Comparison of ENCODE assay signal across 18 mouse cellular contexts in genomic region chr11:103076010-103076409, GRCm38 (mm10). TPM values are rescaled to one million over a fixed set of nuclear protein-coding genes. Genes with fewer than 3 reads are reported as not detected.
DNase-seq lines count a peak whose midpoint lies in the region; ATAC-seq lines count a peak whose summit lies in the region.
"Had no signal": no experiment of that assay in that cellular context is flagged by ENCODE, and none has a peak within 500 bp of the region (broad histone marks: within the 10 kb centered on the region; RNA-seq: fewer than 3 reads in every experiment).

No protein-coding gene starts in this region.

- H3K4me1 ChIP-seq in heart, embryonic 10.5 days: peaks cover 35% of the 10 kb centered on the region
- peaks cover 25% of the 10 kb centered on the region for H3K4me1 ChIP-seq in midbrain, embryonic 10.5 days
- H3K4me1 ChIP-seq in kidney, embryonic 16.5 days (ENCODE audit: insufficient read depth, low read length): peaks cover 11% of the 10 kb centered on the region

- WGBS in heart, embryonic 10.5 days: 78% methylated on average over 7 of the region's 7 CpGs
- WGBS in midbrain, embryonic 10.5 days: 95% methylated on average over 7 of the region's 7 CpGs
- 90% methylated on average over 7 of the region's 7 CpGs for WGBS in kidney, embryonic 16.5 days

- ATAC-seq in megakaryocyte, adult 5-6 weeks (ENCODE audit: poor library complexity, severe bottlenecking): peak; percentile 49; the same call in 1 of the 2 replicates
- ATAC-seq in kidney, embryonic 16.5 days (ENCODE audit: low FRiP score, low TSS enrichment): no peak
- ATAC-seq: forebrain, embryonic 13.5 days had no signal

- peak; percentile 97 for DNase-seq in heart, adult 11 months
- no peak for DNase-seq in heart, embryonic 10.5 days (ENCODE audit: low spot score)
- DNase-seq in right cerebral cortex, postnatal 14 days: peak; percentile 14
- no peak for DNase-seq in right cerebral cortex, postnatal 10 days (ENCODE audit: low spot score in 2 of 2)
- peak; percentile 69 to 79 for DNase-seq in cerebellum, postnatal 14 days
- DNase-seq in midbrain, embryonic 10.5 days (ENCODE audit: low spot score): no peak
- DNase-seq: B cell, adult 2 months; kidney, adult 18-20 months; kidney, postnatal 4 days; layer of hippocampus, postnatal 36 days; lung, postnatal 10 days had no signal

- H3K9me3 ChIP-seq in heart, embryonic 10.5 days: no peaks in the 10 kb centered on the region
- H3K9me3 ChIP-seq in midbrain, embryonic 10.5 days (replicated peaks): no peaks in the 10 kb centered on the region
- H3K9me3 ChIP-seq in kidney, embryonic 16.5 days (ENCODE audit: low read length): no peaks in the 10 kb centered on the region
- H3K9me3 ChIP-seq: embryonic facial prominence, embryonic 15.5 days; forebrain, embryonic 13.5 days; hindbrain, embryonic 15.5 days; midbrain, embryonic 12.5 days had no signal

- no peak overlapping the region for H3K27ac ChIP-seq in heart, embryonic 10.5 days
- no peak overlapping the region for H3K27ac ChIP-seq in midbrain, embryonic 10.5 days (replicated peaks)
- no peak overlapping the region for H3K27ac ChIP-seq in kidney, embryonic 16.5 days (ENCODE audit: low read length)
- H3K27ac ChIP-seq: embryonic facial prominence, embryonic 15.5 days; forebrain, embryonic 13.5 days; hindbrain, embryonic 15.5 days; liver, embryonic 14.5 days; midbrain, embryonic 12.5 days had no signal

- no peak overlapping the region for H3K9ac ChIP-seq in kidney, embryonic 16.5 days (replicated peaks; ENCODE audit: low read length)
- H3K9ac ChIP-seq: embryonic facial prominence, embryonic 15.5 days; forebrain, embryonic 13.5 days; hindbrain, embryonic 15.5 days; liver, embryonic 14.5 days; midbrain, embryonic 12.5 days had no signal

- H3K36me3 ChIP-seq in heart, embryonic 10.5 days: peaks cover 17% of the 10 kb centered on the region
- peaks cover 5% of the 10 kb centered on the region for H3K36me3 ChIP-seq in midbrain, embryonic 10.5 days
- H3K36me3 ChIP-seq in kidney, embryonic 16.5 days (ENCODE audit: insufficient read depth, low read length): no peaks in the 10 kb centered on the region
- H3K36me3 ChIP-seq: hindbrain, embryonic 15.5 days; midbrain, embryonic 12.5 days had no signal

- H3K27me3 ChIP-seq in heart, embryonic 10.5 days (ENCODE audit: insufficient read depth, poor library complexity, severe bottlenecking): peaks cover 40% of the 10 kb centered on the region
- peaks cover 32% of the 10 kb centered on the region for H3K27me3 ChIP-seq in midbrain, embryonic 10.5 days (ENCODE audit: low read depth, poor library complexity, severe bottlenecking)
- peaks cover 10% of the 10 kb centered on the region for H3K27me3 ChIP-seq in kidney, embryonic 16.5 days (ENCODE audit: insufficient read depth, low read length)

- H3K4me3 ChIP-seq in heart, embryonic 10.5 days: no peak overlapping the region
- H3K4me3 ChIP-seq in midbrain, embryonic 10.5 days: no peak overlapping the region
- H3K4me3 ChIP-seq in kidney, embryonic 16.5 days (ENCODE audit: low read length): no peak overlapping the region
- H3K4me3 ChIP-seq: embryonic facial prominence, embryonic 15.5 days; forebrain, embryonic 13.5 days; hindbrain, embryonic 15.5 days; midbrain, embryonic 12.5 days had no signal

- H3K4me2 ChIP-seq in kidney, embryonic 16.5 days (replicated peaks; ENCODE audit: low read depth, low read length): no peak overlapping the region
- H3K4me2 ChIP-seq: embryonic facial prominence, embryonic 15.5 days; forebrain, embryonic 13.5 days; hindbrain, embryonic 15.5 days; midbrain, embryonic 12.5 days had no signal

RNA-seq across cellular contexts. Expression of gene Plcd3, which starts 25.4 kb away (rescaled TPM):
- 3.6 and 4.8 TPM in 2 replicates for polyA plus RNA-seq in heart, embryonic 10.5 days (2016; fragmentation: Nextera tagmentation; extraction: Ambion mirVana)
- total RNA-seq in megakaryocyte, adult 5-6 weeks (2015): not detected in 2 replicates
- not detected in 2 replicates for total RNA-seq in megakaryocyte, adult 5-6 weeks (2017)
- 1.4 TPM in 2 replicates for polyA plus RNA-seq in midbrain, embryonic 10.5 days (2016; fragmentation: Nextera tagmentation; extraction: Ambion mirVana)
- polyA plus RNA-seq in kidney, embryonic 16.5 days (2015; fragmentation: Nextera tagmentation; extraction: Ambion mirVana): 8.2 and 8.7 TPM in 2 replicates

RNA-seq across cellular contexts. Expression of gene Acbd4, which starts 25.5 kb away (rescaled TPM):
- polyA plus RNA-seq in heart, embryonic 10.5 days (2016; fragmentation: Nextera tagmentation; extraction: Ambion mirVana): 9.8 and 10.2 TPM in 2 replicates
- total RNA-seq in megakaryocyte, adult 5-6 weeks (2015): 3.2 and 6.2 TPM in 2 replicates
- total RNA-seq in megakaryocyte, adult 5-6 weeks (2017): 9.3 and 9.4 TPM in 2 replicates
- 10.7 and 12.5 TPM in 2 replicates for polyA plus RNA-seq in midbrain, embryonic 10.5 days (2016; fragmentation: Nextera tagmentation; extraction: Ambion mirVana)
- polyA plus RNA-seq in kidney, embryonic 16.5 days (2015; fragmentation: Nextera tagmentation; extraction: Ambion mirVana): 28.7 and 29.9 TPM in 2 replicates

RNA-seq across cellular contexts. Expression of gene Hexim1, which starts 40.0 kb away (rescaled TPM):
- 1.8 and 2.8 TPM in 2 replicates for polyA plus RNA-seq in heart, embryonic 10.5 days (2016; fragmentation: Nextera tagmentation; extraction: Ambion mirVana)
- total RNA-seq in megakaryocyte, adult 5-6 weeks (2015): 10.1 TPM in 2 replicates
- 17.0 and 24.6 TPM in 2 replicates for total RNA-seq in megakaryocyte, adult 5-6 weeks (2017)
- polyA plus RNA-seq in midbrain, embryonic 10.5 days (2016; fragmentation: Nextera tagmentation; extraction: Ambion mirVana): 2.3 and 2.7 TPM in 2 replicates
- polyA plus RNA-seq in kidney, embryonic 16.5 days (2015; fragmentation: Nextera tagmentation; extraction: Ambion mirVana): 5.5 and 6.6 TPM in 2 replicates

RNA-seq across cellular contexts. Expression of gene Dcakd, which starts 47.9 kb away (rescaled TPM):
- 113 and 137 TPM in 2 replicates for polyA plus RNA-seq in heart, embryonic 10.5 days (2016; fragmentation: Nextera tagmentation; extraction: Ambion mirVana)
- 20.5 and 20.7 TPM in 2 replicates for total RNA-seq in megakaryocyte, adult 5-6 weeks (2015)
- total RNA-seq in megakaryocyte, adult 5-6 weeks (2017): 6.8 and 9.3 TPM in 2 replicates
- polyA plus RNA-seq in midbrain, embryonic 10.5 days (2016; fragmentation: Nextera tagmentation; extraction: Ambion mirVana): 265 and 287 TPM in 2 replicates
- polyA plus RNA-seq in kidney, embryonic 16.5 days (2015; fragmentation: Nextera tagmentation; extraction: Ambion mirVana): 161 and 201 TPM in 2 replicates

RNA-seq across cellular contexts. Expression of gene Nmt1, which starts 48.0 kb away (rescaled TPM):
- 58.4 and 59.0 TPM in 2 replicates for polyA plus RNA-seq in heart, embryonic 10.5 days (2016; fragmentation: Nextera tagmentation; extraction: Ambion mirVana)
- total RNA-seq in megakaryocyte, adult 5-6 weeks (2015): 41.5 and 41.7 TPM in 2 replicates
- total RNA-seq in megakaryocyte, adult 5-6 weeks (2017): 35.0 and 40.9 TPM in 2 replicates
- 57.3 and 61.8 TPM in 2 replicates for polyA plus RNA-seq in midbrain, embryonic 10.5 days (2016; fragmentation: Nextera tagmentation; extraction: Ambion mirVana)
- 50.7 and 51.9 TPM in 2 replicates for polyA plus RNA-seq in kidney, embryonic 16.5 days (2015; fragmentation: Nextera tagmentation; extraction: Ambion mirVana)

Comparison
In these comparisons a context has a peak if more than half of its experiments do, and no peak if none do; other contexts are left out.
1. DNase-seq: peak in heart, adult 11 months (single experiment), right cerebral cortex, postnatal 14 days (single experiment) and cerebellum, postnatal 14 days (2 of 2); none in heart, embryonic 10.5 days (single experiment), right cerebral cortex, postnatal 10 days (0 of 2) and midbrain, embryonic 10.5 days (single experiment).